Mouse (Mus musculus) cortical plate, adult 2 months (tissue): ENCODE measurements around the gene Cstb.

ENCODE experiments used
- CTCF ChIP-seq: fragments of 200-500 bp; IDR thresholded peaks from 2 replicates; pipeline ENCODE4 v1.5.1; 2011; ENCODE audit warnings: mild to moderate bottlenecking, control low read depth, low read length; ENCODE audit not compliant: insufficient read depth; ENCODE audit errors: extremely low read depth
- POLR2A ChIP-seq: fragments of 200-500 bp; IDR thresholded peaks from 2 replicates; pipeline ENCODE4 v1.6.1; 2011; ENCODE audit warnings: mild to moderate bottlenecking, low read length, control low read depth; ENCODE audit not compliant: insufficient read depth; ENCODE audit errors: extremely low read depth

- no peak for TF ChIP-seq CTCF
- TF ChIP-seq POLR2A = no peak
These were observed 49.3 kb downstream of the Cstb start for GRCm38 (mm10) chr10:78474759-78475158.
